Mouse (Mus musculus) embryonic fibroblast, embryonic 13.5 days (primary cell): ENCODE results near the gene Clrn1.

Source experiments
- CTCF ChIP-seq: IDR thresholded peaks from 2 replicates; pipeline ENCODE4 v1.5.1; 2011; ENCODE audit warnings: mild to moderate bottlenecking, control low read depth, low read length, moderate library complexity, borderline replicate concordance; ENCODE audit not compliant: insufficient read depth
- POLR2A ChIP-seq: IDR thresholded peaks from 2 replicates; pipeline ENCODE4 v1.6.1; 2011; ENCODE audit warnings: low read depth, mild to moderate bottlenecking, control low read depth, low read length, moderate library complexity

DNA sequence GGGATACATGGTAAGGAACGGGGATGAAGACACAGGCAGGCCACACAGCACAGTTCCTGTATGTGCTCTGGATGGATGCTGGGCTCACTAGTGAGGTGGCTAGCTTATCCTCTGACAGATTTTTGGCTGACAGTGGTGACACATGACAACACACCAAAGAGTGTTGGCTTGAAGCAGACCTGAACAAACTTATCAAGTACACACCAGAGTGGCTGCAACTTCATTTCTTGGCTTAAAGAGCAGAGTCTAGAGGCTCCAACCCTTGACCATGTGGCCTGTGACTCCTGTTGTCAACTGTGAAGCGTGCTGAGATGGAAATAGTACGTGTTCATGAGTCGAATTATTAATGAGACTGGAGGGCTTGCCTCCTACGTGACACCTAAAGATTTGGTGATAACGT lies 80.4 kb downstream of the Clrn1 start:
- no peak for TF ChIP-seq CTCF
- TF ChIP-seq POLR2A = no peak
